Mouse (Mus musculus): ENCODE measurements around the gene Grk6. TPM values are rescaled to one million over a fixed set of nuclear protein-coding genes. Genes with fewer than 3 reads are reported as not detected.

Grk6 gene
- 34.3 and 39.0 TPM in 2 replicates for polyA plus RNA-seq (2015; fragmentation: Nextera tagmentation; extraction: Ambion mirVana)

GRCm38 (mm10) chr13:55444937-55445315 lies at the start of gene Grk6:
Gene Grk6 (plus strand): TSS chr13:55445072.
- Histone ChIP-seq H3K4me3 (peak within 1 kb of the TSS; percentile 88), H3K4me2 (peak within 1 kb of the TSS; percentile 76), H3K9ac (peak within 1 kb of the TSS; percentile 95), H3K4me1 (peaks cover 26% of the 10 kb centered on the region), H3K27ac (peak within 1 kb of the TSS; percentile 97), H3K36me3 (peaks cover 8% of the 10 kb centered on the region), H3K9me3 (no peaks in the 10 kb centered on the region), H3K27me3 (no peaks in the 10 kb centered on the region)
- WGBS: under 1% methylated on average over 30 of the region's 35 CpGs
- peak; percentile 96 for ATAC-seq (ENCODE audit: insufficient number of reproducible peaks, low FRiP score, low TSS enrichment, low read depth)

DNA sequence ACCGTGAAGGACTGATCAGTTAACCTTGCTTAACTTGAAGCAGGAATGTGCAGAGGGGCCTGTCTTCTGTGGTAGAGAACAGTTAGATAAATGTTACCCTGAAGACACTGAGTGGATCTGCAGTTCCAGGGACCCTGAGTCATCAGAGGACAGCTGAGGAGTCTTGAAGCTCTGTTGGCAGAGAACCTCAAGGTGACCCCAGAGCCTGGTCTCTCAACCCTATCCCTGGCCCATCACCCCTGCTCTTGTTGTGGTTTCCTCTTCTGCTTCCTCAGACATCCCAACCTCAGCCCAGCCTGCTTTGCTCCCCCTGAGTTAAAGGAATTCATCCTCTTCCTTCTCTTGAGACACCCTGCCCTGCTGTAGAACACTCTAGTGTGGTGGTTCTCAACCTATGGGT lies 46.8 kb upstream of the Grk6 start, which contains the start of gene Slc34a1:
Gene Slc34a1, plus strand, starts transcription at position 100 of the 400 bp plus-strand sequence.
- Histone ChIP-seq H3K4me2 (no peak within 1 kb of the TSS), H3K27me3 (peaks cover 3% of the 10 kb centered on the region; the same call in 1 of the 2 replicates), H3K27ac (no peak within 1 kb of the TSS), H3K4me1 (no peaks in the 10 kb centered on the region), H3K4me3 (no peak within 1 kb of the TSS), H3K9me3 (no peaks in the 10 kb centered on the region), H3K9ac (no peak within 1 kb of the TSS), H3K36me3 (no peaks in the 10 kb centered on the region)
- 83% methylated on average over 1 of the region's 1 CpGs for WGBS
- ATAC-seq (ENCODE audit: insufficient number of reproducible peaks, low FRiP score, low TSS enrichment, low read depth): no peak

GRCm38 (mm10) chr13:55399300-55400038 lies 45.4 kb upstream of the Grk6 start:
- Histone ChIP-seq H3K4me1 (no peaks in the 10 kb centered on the region), H3K4me2 (no peak overlapping the region), H3K27me3 (peaks cover 9% of the 10 kb centered on the region), H3K9me3 (no peaks in the 10 kb centered on the region), H3K4me3 (no peak overlapping the region), H3K27ac (no peak overlapping the region), H3K9ac (no peak overlapping the region), H3K36me3 (no peaks in the 10 kb centered on the region)
- ATAC-seq (ENCODE audit: insufficient number of reproducible peaks, low FRiP score, low TSS enrichment, low read depth): no peak
- WGBS: 62% methylated on average over 5 of the region's 5 CpGs

DNA sequence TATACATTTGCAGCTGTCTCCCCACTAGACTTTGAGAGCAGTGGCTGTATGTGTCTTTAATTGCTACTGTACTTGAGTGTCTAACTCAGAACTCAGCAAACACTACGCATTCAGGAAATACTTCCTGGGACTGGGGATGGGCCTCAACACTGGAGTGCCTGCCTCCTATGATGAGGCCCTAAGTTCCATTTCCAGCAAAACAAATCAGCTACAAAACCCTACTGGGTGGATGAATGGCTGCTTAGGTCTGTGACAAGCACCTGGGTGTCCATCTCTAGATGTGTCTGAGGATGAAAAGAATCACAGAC lies 44.9 kb upstream of the Grk6 start:
- no peak overlapping the region for H3K9ac ChIP-seq
- no peaks in the 10 kb centered on the region for H3K36me3 ChIP-seq
- 79% methylated on average over 1 of the region's 1 CpGs for WGBS
- H3K4me1 ChIP-seq: 0 out of 2 replicates have a peak, but pooled peaks cover under 1% of the 10 kb centered on the region
- H3K9me3 ChIP-seq: no peaks in the 10 kb centered on the region
- peaks cover 9% of the 10 kb centered on the region for H3K27me3 ChIP-seq
- H3K27ac ChIP-seq: no peak overlapping the region
- no peak overlapping the region for H3K4me3 ChIP-seq
- no peak overlapping the region for H3K4me2 ChIP-seq
- ATAC-seq (ENCODE audit: insufficient number of reproducible peaks, low FRiP score, low TSS enrichment, low read depth): no peak

GRCm38 (mm10) chr13:55403266-55403665 lies 41.6 kb upstream of the Grk6 start:
- Histone ChIP-seq H3K27ac (no peak overlapping the region), H3K4me2 (no peak overlapping the region), H3K9ac (no peak overlapping the region), H3K9me3 (no peaks in the 10 kb centered on the region), H3K36me3 (no peaks in the 10 kb centered on the region), H3K27me3 (peaks cover 9% of the 10 kb centered on the region; the same call in 1 of the 2 replicates), H3K4me1 (peaks cover 10% of the 10 kb centered on the region), H3K4me3 (no peak overlapping the region)
- 76% methylated on average over 7 of the region's 7 CpGs for WGBS
- ATAC-seq (ENCODE audit: insufficient number of reproducible peaks, low FRiP score, low TSS enrichment, low read depth): no peak

DNA sequence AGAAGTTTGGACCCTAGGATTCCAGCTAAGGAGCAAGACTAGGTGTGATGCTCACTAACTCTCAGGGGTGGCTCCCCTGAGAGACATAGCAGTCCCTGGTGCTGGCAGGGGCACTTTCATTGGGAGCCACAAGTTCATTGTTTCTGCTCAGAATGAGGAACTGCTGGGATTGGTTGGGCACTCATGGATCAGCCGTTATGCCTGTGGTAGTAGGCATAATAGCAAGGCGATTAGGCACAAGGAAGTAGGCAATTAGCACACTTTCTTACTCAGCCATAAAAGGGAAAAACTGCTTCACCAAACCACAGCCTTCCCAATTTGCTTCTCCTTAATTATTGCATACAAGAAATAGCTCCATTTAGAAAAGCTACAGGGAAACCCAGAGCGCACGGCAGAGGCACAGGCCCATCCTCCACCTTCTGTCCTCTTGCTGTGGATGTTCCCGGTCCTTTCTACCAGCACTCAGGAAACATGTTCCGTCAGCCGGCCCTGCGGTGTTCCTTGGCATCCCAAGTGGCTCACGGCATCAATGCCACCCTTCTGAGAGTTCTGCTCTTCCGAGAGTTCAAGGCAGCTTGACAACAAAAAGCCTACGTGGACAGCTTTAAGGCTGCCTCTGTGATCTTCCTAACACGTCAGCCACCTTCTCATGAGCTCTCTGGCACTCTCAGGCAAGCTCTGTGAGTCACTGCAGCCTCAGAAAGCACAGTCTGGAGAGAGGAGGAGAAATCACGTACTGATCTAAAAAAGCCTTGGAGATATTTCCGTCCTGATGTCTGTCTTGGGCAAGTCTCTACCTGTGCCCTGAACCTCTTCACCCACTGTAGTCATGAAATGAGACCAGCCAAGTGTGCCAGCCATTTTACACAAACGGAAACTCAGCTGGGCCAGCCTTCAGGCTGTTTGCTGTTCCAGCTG lies 40.7 kb upstream of the Grk6 start:
- Histone ChIP-seq H3K9me3 (no peaks in the 10 kb centered on the region), H3K27ac (0 out of 2 replicates have a peak overlapping the region, but pooled peaks have one; percentile 7), H3K36me3 (no peaks in the 10 kb centered on the region), H3K27me3 (peaks cover 9% of the 10 kb centered on the region; the same call in 1 of the 2 replicates), H3K9ac (no peak overlapping the region), H3K4me3 (no peak overlapping the region), H3K4me2 (no peak overlapping the region), H3K4me1 (peaks cover 10% of the 10 kb centered on the region)
- WGBS: 60% methylated on average over 15 of the region's 15 CpGs
- no peak for ATAC-seq (ENCODE audit: insufficient number of reproducible peaks, low FRiP score, low TSS enrichment, low read depth)

GRCm38 (mm10) chr13:55404853-55405782 lies 39.8 kb upstream of the Grk6 start:
- Histone ChIP-seq H3K27ac (0 out of 2 replicates have a peak overlapping the region, but pooled peaks have one; percentile 7), H3K9me3 (no peaks in the 10 kb centered on the region), H3K36me3 (no peaks in the 10 kb centered on the region), H3K4me2 (peak overlapping the region; percentile 26; the same call in 1 of the 2 replicates), H3K4me3 (no peak overlapping the region), H3K9ac (no peak overlapping the region), H3K4me1 (peaks cover 10% of the 10 kb centered on the region), H3K27me3 (peaks cover 9% of the 10 kb centered on the region; the same call in 1 of the 2 replicates)
- WGBS: 7% methylated on average over 11 of the region's 11 CpGs
- peak; percentile 70 for ATAC-seq (ENCODE audit: insufficient number of reproducible peaks, low FRiP score, low TSS enrichment, low read depth)

DNA sequence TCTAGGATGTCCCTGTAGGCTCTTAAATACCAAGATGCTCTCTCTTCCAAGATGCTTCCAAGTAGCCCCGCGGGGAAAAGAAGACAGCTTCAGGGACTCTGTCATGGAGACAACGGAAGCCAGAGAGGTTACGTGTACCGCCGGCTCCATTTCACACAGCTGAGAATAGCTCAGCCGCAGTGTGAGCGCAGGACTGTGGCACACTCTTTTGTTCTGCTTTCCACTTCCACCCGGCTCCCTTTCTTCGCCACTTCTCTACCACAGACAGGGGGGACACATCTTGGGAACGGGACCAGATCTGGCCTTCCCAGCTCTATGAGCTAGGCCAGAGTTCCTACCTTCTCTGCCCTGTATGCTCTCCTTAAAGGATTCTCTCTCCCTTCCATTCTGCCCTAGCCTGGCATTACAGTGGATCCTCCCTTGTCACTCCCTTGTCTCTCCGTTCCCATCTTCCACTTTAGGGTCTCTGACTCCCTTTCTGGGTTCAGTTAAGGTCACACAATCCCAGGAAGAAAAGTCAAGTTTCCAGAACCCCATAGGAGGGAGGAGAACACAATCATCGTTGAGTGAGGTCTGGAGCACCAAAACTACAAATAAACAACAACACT lies 39.0 kb upstream of the Grk6 start:
- Histone ChIP-seq H3K4me3 (no peak overlapping the region), H3K9ac (no peak overlapping the region), H3K36me3 (no peaks in the 10 kb centered on the region), H3K27ac (0 out of 2 replicates have a peak overlapping the region, but pooled peaks have one; percentile 6), H3K4me1 (peaks cover 10% of the 10 kb centered on the region), H3K27me3 (peaks cover 9% of the 10 kb centered on the region; the same call in 1 of the 2 replicates), H3K4me2 (0 out of 2 replicates have a peak overlapping the region, but pooled peaks have one; percentile 26), H3K9me3 (no peaks in the 10 kb centered on the region)
- whole genome bisulfite sequencing: 72% methylated on average over 13 of the region's 13 CpGs
- no peak for ATAC-seq (ENCODE audit: insufficient number of reproducible peaks, low FRiP score, low TSS enrichment, low read depth)

DNA sequence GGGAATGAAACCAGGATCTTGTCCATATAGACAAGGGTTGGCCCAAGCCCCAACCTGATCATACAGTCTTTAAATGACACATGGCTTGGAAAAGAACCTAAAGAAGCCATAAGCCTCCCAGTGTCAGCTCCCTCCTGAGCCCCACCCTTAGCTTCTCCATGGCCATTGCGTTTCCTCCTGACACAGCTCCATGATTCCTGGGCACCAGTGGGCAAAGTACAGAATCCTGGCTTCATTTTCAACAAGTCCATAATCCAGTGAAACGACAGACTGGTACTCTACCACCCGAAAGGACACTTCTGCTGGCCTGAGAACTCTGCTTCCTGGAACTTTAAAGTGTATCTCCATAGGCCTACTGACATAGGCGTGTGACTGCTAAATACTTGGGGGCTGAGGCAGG lies 37.5 kb upstream of the Grk6 start:
- no peak for ATAC-seq (ENCODE audit: insufficient number of reproducible peaks, low FRiP score, low TSS enrichment, low read depth)
- Histone ChIP-seq H3K27ac (no peak overlapping the region), H3K9me3 (no peaks in the 10 kb centered on the region), H3K36me3 (no peaks in the 10 kb centered on the region), H3K9ac (no peak overlapping the region), H3K4me2 (no peak overlapping the region), H3K4me3 (no peak overlapping the region), H3K4me1 (peaks cover 10% of the 10 kb centered on the region), H3K27me3 (peaks cover 6% of the 10 kb centered on the region; the same call in 1 of the 2 replicates)
- 82% methylated on average over 4 of the region's 4 CpGs for WGBS

DNA sequence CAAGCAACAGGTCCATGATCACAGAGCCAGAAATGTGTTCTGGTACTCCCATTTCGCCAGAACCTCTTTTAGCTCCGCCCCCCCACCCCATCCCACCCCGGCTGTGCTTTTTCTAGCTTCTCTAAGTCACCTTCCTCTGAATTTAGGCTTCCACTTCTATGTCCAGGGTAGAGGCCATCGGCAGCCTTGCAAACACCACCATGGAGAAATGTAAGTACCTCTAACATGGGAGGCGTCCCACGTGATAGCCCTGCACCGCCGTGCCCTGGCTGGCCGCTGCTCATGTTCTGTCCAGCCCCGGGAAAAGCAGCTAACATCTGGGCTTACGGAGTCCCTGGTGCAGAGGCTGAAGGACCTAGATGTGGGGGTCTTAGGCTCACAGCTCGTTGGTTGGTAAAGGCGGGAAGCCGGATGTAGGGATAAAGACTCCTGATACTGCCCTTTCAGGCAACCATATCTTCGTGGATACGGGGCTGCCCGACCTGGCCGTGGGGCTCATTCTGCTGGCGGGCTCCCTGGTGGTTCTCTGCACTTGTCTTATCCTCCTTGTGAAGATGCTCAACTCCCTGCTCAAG lies 36.2 kb upstream of the Grk6 start:
- H3K4me1 ChIP-seq: peaks cover 10% of the 10 kb centered on the region
- WGBS: 82% methylated on average over 19 of the region's 19 CpGs
- H3K27ac ChIP-seq: no peak overlapping the region
- H3K9ac ChIP-seq: no peak overlapping the region
- H3K27me3 ChIP-seq: peaks cover 10% of the 10 kb centered on the region; the same call in 1 of the 2 replicates
- H3K36me3 ChIP-seq: no peaks in the 10 kb centered on the region
- H3K4me3 ChIP-seq: no peak overlapping the region
- no peak overlapping the region for H3K4me2 ChIP-seq
- H3K9me3 ChIP-seq: no peaks in the 10 kb centered on the region
- ATAC-seq (ENCODE audit: insufficient number of reproducible peaks, low FRiP score, low TSS enrichment, low read depth): no peak

Measured in limb, embryonic 15.5 days (tissue).